Comparison of ENCODE assay signal across 7 mouse cellular contexts in the genomic region with DNA sequence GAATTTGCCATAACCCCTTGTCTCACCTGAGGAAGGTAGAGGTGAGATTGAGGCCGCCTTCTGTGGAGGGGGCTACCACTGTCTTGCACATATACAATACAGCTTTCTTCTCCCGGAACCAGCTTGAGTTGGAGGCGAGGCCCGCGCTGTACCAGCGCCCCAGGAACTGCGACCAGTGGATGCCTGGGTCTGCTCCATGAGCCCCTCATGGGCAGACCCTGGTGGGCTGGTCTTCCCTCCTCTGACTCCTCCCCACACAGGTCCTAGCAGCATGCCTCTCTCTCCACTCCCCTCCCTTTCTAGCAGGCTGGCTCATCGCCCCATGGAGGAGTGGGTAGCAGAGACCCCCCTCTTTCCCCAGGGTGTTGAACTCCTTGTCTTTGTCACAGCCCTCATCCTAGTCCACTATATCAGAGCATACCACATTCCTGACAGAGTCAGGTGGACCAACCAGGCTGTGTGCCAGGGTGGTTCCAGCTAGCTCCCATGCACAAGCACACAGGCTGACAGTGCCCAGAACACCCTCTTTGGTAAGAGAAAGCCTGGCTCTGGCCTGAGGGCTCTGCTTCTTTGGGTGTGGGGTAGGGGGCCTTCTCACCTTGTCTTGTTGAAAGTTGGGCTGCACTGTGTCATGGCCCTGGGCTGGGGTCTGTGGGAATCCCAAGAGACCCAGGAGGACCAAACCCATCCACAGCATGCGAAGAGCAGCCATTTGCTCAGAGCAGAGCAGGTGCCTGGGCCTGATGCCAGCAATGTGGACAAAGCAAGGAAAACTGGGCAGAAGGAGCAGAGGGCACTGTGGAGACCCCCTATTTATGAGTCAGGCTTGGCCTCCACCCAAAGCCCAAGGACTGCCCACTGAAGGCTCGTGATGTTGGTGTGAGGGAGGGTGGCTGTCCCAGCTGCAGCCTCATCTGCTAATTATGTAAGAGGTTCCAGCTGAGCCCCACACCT. TPM values are rescaled to one million over a fixed set of nuclear protein-coding genes. Genes with fewer than 3 reads are reported as not detected.
A peak's percentile ranks its signal among the peaks of the same experiment; 100 is the strongest.
DNase-seq lines count a peak whose midpoint lies in the region; ATAC-seq and TF ChIP-seq lines count a peak whose summit lies in the region.

No protein-coding gene starts in this region.

- no peak for TF ChIP-seq CTCF in cortical plate, adult 2 months (IDR thresholded peaks at IDR 0.05; ENCODE audit: extremely low read depth, insufficient read depth, low read length)
- TF ChIP-seq CTCF in hindbrain, postnatal 0 days (IDR thresholded peaks at IDR 0.05; ENCODE audit: low read depth), result no peak

- peak; percentile 75 for ATAC-seq in hindbrain, postnatal 0 days
- ATAC-seq in midbrain, embryonic 14.5 days (ENCODE audit: low FRiP score, low TSS enrichment), result peak; percentile 51; the same call in 1 of the 2 replicates
- no peak for ATAC-seq in megakaryocyte progenitor cell, adult 5-6 weeks (replicated peaks; ENCODE audit: poor library complexity)

- peak; percentile 32 for DNase-seq in lung, postnatal 10 days
- DNase-seq in lung, postnatal 25 days (ENCODE audit: low spot score), result no peak
- peak; percentile 86 for DNase-seq in hindbrain, postnatal 0 days (ENCODE audit: low spot score)
- peak; percentile 66 for DNase-seq in midbrain, embryonic 14.5 days
- no peak for DNase-seq in urinary bladder, postnatal 14 days (ENCODE audit: low spot score)

- H3K4me3 ChIP-seq in cortical plate, adult 2 months (ENCODE audit: insufficient read depth, low read length), result peak overlapping the region; percentile 5
- no peak overlapping the region for H3K4me3 ChIP-seq in hindbrain, postnatal 0 days (ENCODE audit: low read length)
- no peak overlapping the region for H3K4me3 ChIP-seq in midbrain, embryonic 14.5 days (replicated peaks; ENCODE audit: low read depth, low read length)

- H3K27me3 ChIP-seq in hindbrain, postnatal 0 days (ENCODE audit: insufficient read depth, low read length), result no peaks in the 10 kb centered on the region
- H3K27me3 ChIP-seq in midbrain, embryonic 14.5 days (ENCODE audit: control insufficient read depth, insufficient read depth, low read length), result no peaks in the 10 kb centered on the region

- no peaks in the 10 kb centered on the region for H3K9me3 ChIP-seq in hindbrain, postnatal 0 days (ENCODE audit: low read length)
- H3K9me3 ChIP-seq in midbrain, embryonic 14.5 days (ENCODE audit: control insufficient read depth, low read length), result no peaks in the 10 kb centered on the region

- H3K9ac ChIP-seq in hindbrain, postnatal 0 days (replicated peaks; ENCODE audit: low read length), result 0 out of 2 replicates have a peak overlapping the region, but pooled peaks have one; percentile 24
- H3K9ac ChIP-seq in midbrain, embryonic 14.5 days (replicated peaks; ENCODE audit: low read length), result no peak overlapping the region

- no peaks in the 10 kb centered on the region; the same call in 1 of the 2 replicates for H3K4me1 ChIP-seq in cortical plate, adult 2 months (ENCODE audit: control insufficient read depth, insufficient read depth, low read length)
- H3K4me1 ChIP-seq in hindbrain, postnatal 0 days (ENCODE audit: insufficient read depth, low read length), result peaks cover 15% of the 10 kb centered on the region
- peaks cover 3% of the 10 kb centered on the region; the same call in 1 of the 2 replicates for H3K4me1 ChIP-seq in midbrain, embryonic 14.5 days (ENCODE audit: control insufficient read depth, insufficient read depth, low read length)

- peak overlapping the region; percentile 66 for H3K27ac ChIP-seq in cortical plate, adult 2 months (ENCODE audit: insufficient read depth, low read length)
- H3K27ac ChIP-seq in hindbrain, postnatal 0 days, result peak overlapping the region; percentile 77
- H3K27ac ChIP-seq in midbrain, embryonic 14.5 days (replicated peaks; ENCODE audit: low read depth, low read length), result peak overlapping the region; percentile 41

- TF ChIP-seq POLR2A in cortical plate, adult 2 months (IDR thresholded peaks at IDR 0.05; ENCODE audit: extremely low read depth, insufficient read depth, low read length), result peak; percentile 59; the same call in 1 of the 2 replicates

- WGBS in hindbrain, postnatal 0 days, result 63% methylated on average over 10 of the region's 10 CpGs
- 74% methylated on average over 10 of the region's 10 CpGs for WGBS in midbrain, embryonic 14.5 days

- no peaks in the 10 kb centered on the region for H3K36me3 ChIP-seq in hindbrain, postnatal 0 days (ENCODE audit: insufficient read depth, low read length)
- H3K36me3 ChIP-seq in midbrain, embryonic 14.5 days (ENCODE audit: control insufficient read depth, insufficient read depth, low read length), result no peaks in the 10 kb centered on the region

- 0 out of 2 replicates have a peak overlapping the region, but pooled peaks have one; percentile 7 for H3K4me2 ChIP-seq in hindbrain, postnatal 0 days (ENCODE audit: low read depth, low read length)
- H3K4me2 ChIP-seq in midbrain, embryonic 14.5 days (ENCODE audit: low read length), result no peak overlapping the region

RNA-seq across cellular contexts. Expression of gene Ptgds, which starts 0.6 kb away (rescaled TPM):
- polyA plus RNA-seq in cortical plate, adult 2 months (2012; rRNA removed), result 2,250 and 2,426 TPM in 2 replicates
- 1,517 and 2,498 TPM in 2 replicates for total RNA-seq in hindbrain, postnatal 0 days (2014; rRNA removed)
- 2,872 and 3,193 TPM in 2 replicates for polyA plus RNA-seq in hindbrain, postnatal 0 days (2015; fragmentation: Nextera tagmentation; extraction: Ambion mirVana)
- 3.7 and 71.9 TPM in 2 replicates for polyA plus RNA-seq in midbrain, embryonic 14.5 days (2014; fragmentation: Nextera tagmentation; extraction: Ambion mirVana)
- total RNA-seq in megakaryocyte progenitor cell, adult 5-6 weeks (2015), result 0.42 TPM in 1 of 2 replicates, not detected in the other
- not detected in 2 replicates for total RNA-seq in megakaryocyte progenitor cell, adult 5-6 weeks (2017)

RNA-seq across cellular contexts. Expression of gene Paxx, which starts 8.3 kb away (rescaled TPM):
- 137 TPM in 2 replicates for polyA plus RNA-seq in cortical plate, adult 2 months (2012; rRNA removed)
- total RNA-seq in hindbrain, postnatal 0 days (2014; rRNA removed), result 183 and 187 TPM in 2 replicates
- 141 and 145 TPM in 2 replicates for polyA plus RNA-seq in hindbrain, postnatal 0 days (2015; fragmentation: Nextera tagmentation; extraction: Ambion mirVana)
- 95.4 and 126 TPM in 2 replicates for polyA plus RNA-seq in midbrain, embryonic 14.5 days (2014; fragmentation: Nextera tagmentation; extraction: Ambion mirVana)
- 32.8 and 40.9 TPM in 2 replicates for total RNA-seq in megakaryocyte progenitor cell, adult 5-6 weeks (2015)
- total RNA-seq in megakaryocyte progenitor cell, adult 5-6 weeks (2017), result 15.3 and 21.3 TPM in 2 replicates

RNA-seq across cellular contexts. Expression of gene Clic3, which starts 12.6 kb away (rescaled TPM):
- 0.72 and 0.79 TPM in 2 replicates for polyA plus RNA-seq in cortical plate, adult 2 months (2012; rRNA removed)
- total RNA-seq in hindbrain, postnatal 0 days (2014; rRNA removed), result 0.97 and 3.9 TPM in 2 replicates
- 4.1 and 4.8 TPM in 2 replicates for polyA plus RNA-seq in hindbrain, postnatal 0 days (2015; fragmentation: Nextera tagmentation; extraction: Ambion mirVana)
- polyA plus RNA-seq in midbrain, embryonic 14.5 days (2014; fragmentation: Nextera tagmentation; extraction: Ambion mirVana), result 1.7 and 1.9 TPM in 2 replicates
- not detected in 2 replicates for total RNA-seq in megakaryocyte progenitor cell, adult 5-6 weeks (2015)
- total RNA-seq in megakaryocyte progenitor cell, adult 5-6 weeks (2017), result 0.27 TPM in 1 of 2 replicates, not detected in the other

RNA-seq across cellular contexts. Expression of gene Lcn12, which starts 24.5 kb away (rescaled TPM):
- not detected in 2 replicates for polyA plus RNA-seq in cortical plate, adult 2 months (2012; rRNA removed)
- total RNA-seq in hindbrain, postnatal 0 days (2014; rRNA removed), result not detected in 2 replicates
- not detected in 2 replicates for polyA plus RNA-seq in hindbrain, postnatal 0 days (2015; fragmentation: Nextera tagmentation; extraction: Ambion mirVana)
- polyA plus RNA-seq in midbrain, embryonic 14.5 days (2014; fragmentation: Nextera tagmentation; extraction: Ambion mirVana), result not detected in 2 replicates
- 0.27 TPM in 1 of 2 replicates, not detected in the other for total RNA-seq in megakaryocyte progenitor cell, adult 5-6 weeks (2015)
- total RNA-seq in megakaryocyte progenitor cell, adult 5-6 weeks (2017), result not detected in 2 replicates

RNA-seq across cellular contexts. Expression of gene Fbxw5, which starts 31.3 kb away (rescaled TPM):
- 44.3 and 46.1 TPM in 2 replicates for polyA plus RNA-seq in cortical plate, adult 2 months (2012; rRNA removed)
- 140 and 175 TPM in 2 replicates for total RNA-seq in hindbrain, postnatal 0 days (2014; rRNA removed)
- 93.4 and 102 TPM in 2 replicates for polyA plus RNA-seq in hindbrain, postnatal 0 days (2015; fragmentation: Nextera tagmentation; extraction: Ambion mirVana)
- 110 and 117 TPM in 2 replicates for polyA plus RNA-seq in midbrain, embryonic 14.5 days (2014; fragmentation: Nextera tagmentation; extraction: Ambion mirVana)
- 27.1 and 27.6 TPM in 2 replicates for total RNA-seq in megakaryocyte progenitor cell, adult 5-6 weeks (2015)
- 25.1 and 27.4 TPM in 2 replicates for total RNA-seq in megakaryocyte progenitor cell, adult 5-6 weeks (2017)

Comparison
In these comparisons a context has a peak if more than half of its experiments do, and no peak if none do; other contexts are left out.
1. DNase-seq: peak in lung, postnatal 10 days (single experiment), hindbrain, postnatal 0 days (single experiment) and midbrain, embryonic 14.5 days (single experiment); none in lung, postnatal 25 days (single experiment) and urinary bladder, postnatal 14 days (single experiment).
2. RNA of gene Ptgds, which starts 0.6 kb away (polyA plus RNA-seq): 2,872 to 3,193 TPM in hindbrain, postnatal 0 days and 2,250 to 2,426 TPM in cortical plate, adult 2 months; 3.7 to 71.9 TPM in midbrain, embryonic 14.5 days; every median in the first group is over 10 times any median in the second.
3. Peak in every context shown above with its lines, with median percentiles within 50 percentile points of each other: H3K27ac ChIP-seq.